Mouse (Mus musculus) C2C12 (cell line): ENCODE measurements at regions not wholly inside any gene's neighbourhood (a gene's known extent, or its start where the extent isn't known, plus 50 kb on each side); places are given as distances from the start of the nearest gene placed in this dataset.

Experiments used
- H3K27me3 ChIP-seq: one replicate; pipeline ENCODE4 v1.6.1; 2011; ENCODE audit not compliant: control insufficient read depth, insufficient read depth, insufficient read length
- H3K36me3 ChIP-seq: one replicate; pipeline ENCODE4 v1.6.1; 2011; ENCODE audit not compliant: control insufficient read depth, insufficient read depth
- H3K4me3 ChIP-seq: one replicate; pipeline ENCODE4 v1.5.1; 2011; ENCODE audit warnings: mild to moderate bottlenecking, control low read depth; ENCODE audit not compliant: poor library complexity, insufficient read depth, severe bottlenecking
- H3K79me2 ChIP-seq: one replicate; pipeline ENCODE4 v1.6.1; 2011; ENCODE audit not compliant: control insufficient read depth, insufficient read depth
- H3K79me3 ChIP-seq: one replicate; pipeline ENCODE4 v1.6.1; 2011; ENCODE audit warnings: low read depth, control low read depth
- H3ac ChIP-seq: one replicate; pipeline ENCODE3; 2011; ENCODE audit warnings: low read depth; ENCODE audit not compliant: control insufficient read depth, insufficient read length
- CEBPB ChIP-seq: IDR thresholded peaks from one replicate; pipeline ENCODE4 v1.6.1; 2011; ENCODE audit warnings: low read depth, mild to moderate bottlenecking, control low read depth, moderate library complexity
- CTCF ChIP-seq: IDR thresholded peaks from one replicate; pipeline ENCODE4 v1.5.1; 2011; ENCODE audit not compliant: control insufficient read depth, insufficient read depth, insufficient read length
- FOSL1 ChIP-seq: IDR thresholded peaks from one replicate; pipeline ENCODE4 v1.8.0; 2011; ENCODE audit warnings: mild to moderate bottlenecking, low read length; ENCODE audit not compliant: poor library complexity, insufficient read depth, severe bottlenecking
- MAX ChIP-seq: IDR thresholded peaks from one replicate; pipeline ENCODE4 v1.6.1; 2011; ENCODE audit warnings: mild to moderate bottlenecking, control low read depth
- MYOD1 ChIP-seq: IDR thresholded peaks from one replicate; pipeline ENCODE4 v1.6.1; 2011; ENCODE audit warnings: low read depth; ENCODE audit not compliant: control insufficient read depth, insufficient read length
- MYOG ChIP-seq: IDR thresholded peaks from one replicate; pipeline ENCODE4 v1.6.1; 2011; ENCODE audit not compliant: control insufficient read depth, insufficient read length; ENCODE audit errors: extremely low read depth
- USF1 ChIP-seq: IDR thresholded peaks from one replicate; pipeline ENCODE4 v1.6.1; 2011; ENCODE audit warnings: low read depth, mild to moderate bottlenecking, control low read depth, moderate library complexity

- H3K79me3 ChIP-seq = no peaks in the 10 kb centered on the region
- TF ChIP-seq USF1 (no peak), MYOG (no peak), MAX (no peak), MYOD1 (no peak)
Measured at GRCm38 (mm10) chr1:108144114-108144513, 554.3 kb downstream of the Serpinb8 start.

GRCm38 (mm10) chr1:108181350-108182167 is 591.8 kb downstream of the Serpinb8 start:
- Histone ChIP-seq H3K36me3 (no peaks in the 10 kb centered on the region), H3K79me2 (no peaks in the 10 kb centered on the region), H3ac (no peak overlapping the region), H3K27me3 (no peaks in the 10 kb centered on the region), H3K4me3 (no peak overlapping the region), H3K79me3 (no peaks in the 10 kb centered on the region)
- TF ChIP-seq FOSL1 (no peak), CTCF (no peak), USF1 (no peak), MYOG (no peak), MAX (no peak), CEBPB (no peak), MYOD1 (no peak)

More at GRCm38 (mm10) chr1:108144114-108144513, 554.3 kb downstream of the Serpinb8 start:
- no peaks in the 10 kb centered on the region for H3K36me3 ChIP-seq
- H3K4me3 ChIP-seq = no peak overlapping the region
- H3K27me3 ChIP-seq = no peaks in the 10 kb centered on the region
- H3ac ChIP-seq = no peak overlapping the region
- no peaks in the 10 kb centered on the region for H3K79me2 ChIP-seq

GRCm38 (mm10) chr1:108182168-108182539 is 592.3 kb downstream of the Serpinb8 start:
- H3K79me3 ChIP-seq = no peaks in the 10 kb centered on the region
- no peak overlapping the region for H3ac ChIP-seq
- H3K27me3 ChIP-seq = no peaks in the 10 kb centered on the region
- H3K36me3 ChIP-seq = no peaks in the 10 kb centered on the region
- H3K4me3 ChIP-seq = no peak overlapping the region
- TF ChIP-seq MYOD1 = no peak
- TF ChIP-seq MYOG = no peak
- no peak for TF ChIP-seq CTCF
- no peak for TF ChIP-seq MAX
- no peak for TF ChIP-seq USF1
- no peak for TF ChIP-seq FOSL1
- no peak for TF ChIP-seq CEBPB
- no peaks in the 10 kb centered on the region for H3K79me2 ChIP-seq

- no peaks in the 10 kb centered on the region for H3K36me3 ChIP-seq
- no peak overlapping the region for H3ac ChIP-seq
- H3K79me2 ChIP-seq = no peaks in the 10 kb centered on the region
- TF ChIP-seq MAX (no peak), CTCF (no peak), FOSL1 (no peak), CEBPB (no peak), MYOD1 (no peak), USF1 (no peak), MYOG (no peak)
- H3K27me3 ChIP-seq = no peaks in the 10 kb centered on the region
- H3K79me3 ChIP-seq = no peaks in the 10 kb centered on the region
- H3K4me3 ChIP-seq = no peak overlapping the region
Measured at GRCm38 (mm10) chr1:108224047-108224446, 634.2 kb downstream of the Serpinb8 start.

GRCm38 (mm10) chr1:108240152-108240551 is 650.3 kb downstream of the Serpinb8 start:
- no peak overlapping the region for H3ac ChIP-seq

GRCm38 (mm10) chr1:108255147-108255546 is 665.3 kb downstream of the Serpinb8 start:
- TF ChIP-seq MAX (no peak), CEBPB (no peak), CTCF (no peak), MYOG (no peak), FOSL1 (no peak), USF1 (no peak), MYOD1 (no peak)
- no peaks in the 10 kb centered on the region for H3K36me3 ChIP-seq
- no peaks in the 10 kb centered on the region for H3K79me2 ChIP-seq
- H3K27me3 ChIP-seq = no peaks in the 10 kb centered on the region
- H3K79me3 ChIP-seq = no peaks in the 10 kb centered on the region
- no peak overlapping the region for H3K4me3 ChIP-seq
- no peak overlapping the region for H3ac ChIP-seq

More at GRCm38 (mm10) chr1:108240152-108240551, 650.3 kb downstream of the Serpinb8 start:
- H3K79me3 ChIP-seq = no peaks in the 10 kb centered on the region
- no peaks in the 10 kb centered on the region for H3K79me2 ChIP-seq
- no peak overlapping the region for H3K4me3 ChIP-seq
- H3K27me3 ChIP-seq = no peaks in the 10 kb centered on the region
- no peaks in the 10 kb centered on the region for H3K36me3 ChIP-seq
- no peak for TF ChIP-seq MYOG
- TF ChIP-seq MYOD1 = no peak
- no peak for TF ChIP-seq CEBPB
- no peak for TF ChIP-seq MAX
- no peak for TF ChIP-seq USF1
- no peak for TF ChIP-seq CTCF
- no peak for TF ChIP-seq FOSL1
